Mouse (Mus musculus) megakaryocyte, embryonic 14.5 days (primary cell): ENCODE measurements at regions not wholly inside any gene's neighbourhood (a gene's known extent, or its start where the extent isn't known, plus 50 kb on each side); places are given as distances from the start of the nearest gene placed in this dataset.
"Not testable (repeated sequence)": the region's sequence is repeated elsewhere in the genome, so short reads cannot be mapped to it uniquely, and the experiment has no call there.

Experiments
- H3K27me3 ChIP-seq: replicated peaks from 2 replicates; pipeline ENCODE3; 2012; ENCODE audit warnings: inconsistent platforms
- H3K36me3 ChIP-seq: replicated peaks from 2 replicates; pipeline ENCODE3; 2012; ENCODE audit warnings: low read length, inconsistent platforms, mixed read lengths
- H3K4me1 ChIP-seq: 2 replicates; pipeline ENCODE4 v1.6.1; 2012; ENCODE audit warnings: inconsistent platforms
- H3K4me3 ChIP-seq: replicated peaks from 2 replicates; pipeline ENCODE3; 2012; ENCODE audit warnings: moderate library complexity, mild to moderate bottlenecking, inconsistent platforms
- H3K9me3 ChIP-seq: 2 replicates; pipeline ENCODE4 v1.6.1; 2012; ENCODE audit warnings: inconsistent platforms
- FLI1 ChIP-seq: IDR thresholded peaks from 2 replicates; pipeline ENCODE4 v1.6.1; 2012; ENCODE audit warnings: low read length, inconsistent platforms, mixed read lengths
- GATA1 ChIP-seq: IDR thresholded peaks from 3 replicates; pipeline ENCODE4 v1.6.1; 2012; ENCODE audit warnings: mixed read lengths, low read length, inconsistent platforms, borderline replicate concordance

DNA sequence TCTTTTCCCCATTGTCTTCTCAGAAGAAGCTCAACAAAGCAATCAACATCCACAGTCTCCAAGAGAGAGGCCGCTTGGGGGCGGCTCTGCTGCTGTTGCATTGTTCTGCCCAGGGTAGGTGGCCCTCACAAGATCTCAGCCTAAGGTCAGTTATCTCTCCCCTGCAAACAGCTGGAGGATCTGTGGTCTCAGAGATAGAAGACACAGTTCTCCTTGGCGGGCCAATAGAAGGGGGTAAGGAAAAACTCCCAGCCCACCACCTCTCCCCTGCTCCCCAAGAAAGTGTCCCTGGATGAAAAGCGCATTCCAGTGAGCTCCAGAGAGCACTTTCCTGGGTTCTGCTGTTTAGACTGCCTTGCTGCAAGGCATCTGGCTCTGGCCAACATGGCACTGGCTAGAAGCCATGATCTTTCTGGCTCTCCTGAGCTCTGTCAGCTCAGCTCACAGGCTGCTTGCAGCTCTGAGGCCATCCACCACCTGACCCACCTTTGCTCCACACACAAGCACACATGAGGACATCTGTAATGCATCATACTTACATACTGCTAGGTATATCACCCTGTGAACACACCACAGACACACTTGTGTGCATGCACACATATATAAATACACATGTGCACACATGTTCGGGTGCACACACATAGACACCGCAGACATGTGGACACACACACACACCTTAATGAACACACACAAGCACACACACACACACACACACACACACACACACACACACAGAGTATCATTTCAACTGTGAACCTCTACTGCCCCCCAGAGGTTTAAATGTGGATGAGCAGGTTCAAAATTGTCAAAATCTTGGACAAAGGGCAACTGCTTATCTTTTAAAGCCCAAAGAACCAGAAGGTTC is 307.7 kb downstream of the Diras2 start:
- TF ChIP-seq FLI1 = no peak
- TF ChIP-seq GATA1 = no peak
- Histone ChIP-seq H3K4me3 (peak overlapping the region; percentile 62), H3K9me3 (peaks cover 11% of the 10 kb centered on the region), H3K27me3 (no peaks in the 10 kb centered on the region), H3K4me1 (peaks cover 61% of the 10 kb centered on the region), H3K36me3 (peaks cover 5% of the 10 kb centered on the region)

DNA sequence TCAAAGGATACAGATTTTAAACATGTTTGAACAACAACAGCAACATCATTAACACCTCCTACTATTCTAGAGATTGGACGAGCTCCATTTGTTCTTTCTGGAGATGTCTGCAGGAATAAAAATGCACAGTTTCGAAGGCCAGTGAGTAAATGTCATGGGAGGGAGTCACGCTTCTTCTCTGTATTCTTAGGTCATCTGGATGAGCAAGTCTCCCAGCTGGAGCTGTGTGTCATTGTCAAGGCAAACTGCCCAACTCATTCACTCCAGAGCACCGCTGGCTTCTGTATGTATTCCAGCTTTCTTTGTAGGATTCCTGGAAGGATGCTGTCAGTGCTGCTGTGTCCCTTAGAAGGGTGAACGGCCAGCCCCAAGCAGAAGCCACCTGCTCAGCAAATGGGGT is 297.1 kb downstream of the Diras2 start:
- Histone ChIP-seq H3K9me3 (no peaks in the 10 kb centered on the region), H3K4me3 (no peak overlapping the region), H3K36me3 (no peaks in the 10 kb centered on the region), H3K4me1 (peaks cover 88% of the 10 kb centered on the region), H3K27me3 (no peaks in the 10 kb centered on the region)
- TF ChIP-seq FLI1 (no peak), GATA1 (no peak)

DNA sequence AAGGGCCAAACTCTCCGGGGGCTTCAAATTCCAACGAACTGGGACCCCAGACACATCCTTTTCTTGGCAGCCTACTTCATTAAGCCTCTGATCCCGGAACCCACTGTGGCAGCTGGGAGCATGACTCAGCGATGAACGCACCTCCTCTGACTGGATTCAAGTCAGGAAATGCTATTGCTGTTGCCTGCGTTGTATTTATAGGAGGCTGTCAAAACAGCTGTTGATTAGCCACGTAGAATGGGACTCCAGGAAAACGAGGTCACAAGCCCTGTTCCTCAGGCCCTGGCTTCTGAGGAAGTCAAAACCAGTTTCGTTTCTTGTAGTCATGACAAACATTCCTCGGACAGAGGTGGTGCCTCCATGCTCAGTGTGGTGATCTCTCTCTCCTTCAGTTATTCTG is 295.0 kb downstream of the Diras2 start:
- Histone ChIP-seq H3K9me3 (no peaks in the 10 kb centered on the region), H3K4me1 (peaks cover 77% of the 10 kb centered on the region), H3K27me3 (no peaks in the 10 kb centered on the region), H3K36me3 (peaks cover 1% of the 10 kb centered on the region), H3K4me3 (peak overlapping the region; percentile 88)
- TF ChIP-seq FLI1 (no peak), GATA1 (no peak)

DNA sequence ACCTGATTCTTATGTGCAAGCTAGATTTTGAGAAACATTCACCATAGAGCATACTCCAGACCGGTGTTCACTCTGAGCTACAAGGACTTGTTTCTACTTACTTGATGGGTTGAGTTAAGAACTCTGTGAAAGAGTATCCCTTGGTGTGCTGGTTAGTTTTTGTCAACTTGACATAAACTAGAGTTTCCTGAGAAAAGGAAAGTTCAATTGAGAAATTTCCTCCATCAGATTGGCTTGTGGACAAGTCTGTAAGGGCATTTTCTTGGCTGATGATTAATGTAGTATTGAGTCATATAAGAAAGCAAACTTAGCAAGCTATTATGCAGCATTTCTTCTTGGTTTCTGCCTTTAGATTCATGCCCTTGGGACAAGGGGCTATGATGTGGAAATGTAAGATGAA is 291.5 kb downstream of the Diras2 start:
- no peak overlapping the region for H3K4me3 ChIP-seq
- peaks cover 6% of the 10 kb centered on the region; the same call in 1 of the 2 replicates for H3K9me3 ChIP-seq
- peaks cover 87% of the 10 kb centered on the region for H3K4me1 ChIP-seq
- no peak for TF ChIP-seq FLI1
- no peak for TF ChIP-seq GATA1
- H3K36me3 ChIP-seq = peaks cover 5% of the 10 kb centered on the region
- no peaks in the 10 kb centered on the region for H3K27me3 ChIP-seq

DNA sequence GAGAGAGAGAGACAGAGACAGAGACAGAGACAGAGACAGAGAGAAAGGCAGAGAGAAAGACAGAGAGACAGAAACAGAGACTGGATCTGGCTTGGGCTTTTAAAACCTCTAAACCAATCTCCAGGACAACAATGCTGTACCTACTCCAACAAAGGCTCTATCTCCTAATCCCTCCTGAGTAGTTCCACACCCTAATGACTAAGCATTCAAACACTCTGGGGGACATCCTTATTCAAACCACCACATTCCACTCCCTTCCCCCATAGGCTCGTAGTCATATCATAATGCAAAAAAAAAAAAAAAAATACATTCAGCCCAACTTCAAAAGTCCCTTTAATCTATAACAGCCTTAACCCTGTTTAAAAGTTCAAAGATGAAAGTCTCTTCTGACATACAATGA is 289.3 kb downstream of the Diras2 start:
- Histone ChIP-seq H3K36me3 (peaks cover 5% of the 10 kb centered on the region), H3K4me1 (peaks cover 74% of the 10 kb centered on the region), H3K9me3 (peaks cover 6% of the 10 kb centered on the region; the same call in 1 of the 2 replicates), H3K4me3 (no peak overlapping the region), H3K27me3 (no peaks in the 10 kb centered on the region)
- TF ChIP-seq GATA1 (no peak), FLI1 (no peak)

DNA sequence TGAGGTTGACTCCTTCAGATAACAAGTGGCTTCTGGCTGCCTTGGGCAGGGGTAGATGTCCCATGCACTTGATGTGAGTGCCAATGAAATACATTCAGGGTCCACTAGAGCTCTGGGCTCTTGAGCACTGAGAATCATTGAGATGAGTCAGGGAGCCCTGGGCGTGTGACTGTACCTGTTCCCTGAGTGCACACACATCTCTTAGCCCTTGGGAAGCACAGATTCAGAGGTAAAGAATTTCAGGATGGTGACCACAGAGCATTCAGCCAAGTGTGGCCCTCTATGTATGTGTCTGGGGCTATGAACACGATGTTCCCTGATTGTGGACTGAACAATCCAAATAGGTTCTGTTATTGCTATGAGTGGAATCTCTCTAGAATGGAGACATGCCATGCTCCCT is 281.6 kb downstream of the Diras2 start:
- Histone ChIP-seq H3K4me1 (peaks cover 66% of the 10 kb centered on the region), H3K36me3 (no peaks in the 10 kb centered on the region), H3K4me3 (no peak overlapping the region), H3K9me3 (no peaks in the 10 kb centered on the region), H3K27me3 (no peaks in the 10 kb centered on the region)
- TF ChIP-seq GATA1 (no peak), FLI1 (no peak)

DNA sequence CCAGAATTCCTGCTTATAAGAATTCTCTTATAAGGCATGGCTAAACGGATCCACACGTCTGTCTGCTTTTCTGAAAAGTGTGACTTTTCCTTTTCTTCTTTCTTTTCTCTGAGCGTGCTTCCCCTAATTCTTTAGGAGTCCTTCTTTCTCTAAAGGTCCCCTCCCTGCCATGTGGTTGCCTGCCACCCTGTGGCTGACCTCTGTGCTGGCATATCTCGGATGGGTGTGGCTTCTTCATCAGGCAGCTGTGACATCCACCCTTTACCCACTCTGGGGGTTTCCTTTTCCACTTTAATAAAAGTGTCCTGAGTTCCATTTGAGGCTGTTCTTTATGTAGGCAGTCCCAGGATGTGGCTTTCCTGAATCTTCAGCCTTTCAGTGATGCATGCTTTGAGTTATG is 280.7 kb downstream of the Diras2 start:
- Histone ChIP-seq H3K9me3 (no peaks in the 10 kb centered on the region), H3K27me3 (no peaks in the 10 kb centered on the region), H3K36me3 (no peaks in the 10 kb centered on the region), H3K4me1 (peaks cover 73% of the 10 kb centered on the region), H3K4me3 (no peak overlapping the region)
- no peak for TF ChIP-seq FLI1
- TF ChIP-seq GATA1 = no peak

DNA sequence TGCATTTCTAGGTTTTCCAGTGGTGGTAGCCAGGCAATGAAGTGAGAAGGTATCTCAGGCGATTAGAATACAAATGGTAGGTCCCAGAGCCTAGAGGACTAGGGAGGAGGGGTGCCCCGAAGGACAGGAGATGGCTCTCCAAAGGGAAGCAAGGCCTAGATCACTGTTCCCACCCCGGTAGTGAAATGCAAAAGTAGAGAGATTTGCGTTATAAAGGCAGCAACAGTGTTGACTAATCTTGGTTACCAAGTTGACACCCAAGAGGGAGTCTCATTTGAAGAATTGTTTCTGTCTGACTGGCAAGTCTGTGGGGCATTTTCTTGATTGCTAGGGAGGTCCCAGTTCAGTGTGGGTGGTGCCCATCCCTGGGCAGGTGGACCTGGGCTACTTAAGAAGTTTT is 278.8 kb downstream of the Diras2 start:
- Histone ChIP-seq H3K9me3 (no peaks in the 10 kb centered on the region), H3K4me3 (no peak overlapping the region), H3K36me3 (no peaks in the 10 kb centered on the region), H3K27me3 (no peaks in the 10 kb centered on the region), H3K4me1 (peaks cover 76% of the 10 kb centered on the region)
- no peak for TF ChIP-seq FLI1
- no peak for TF ChIP-seq GATA1

DNA sequence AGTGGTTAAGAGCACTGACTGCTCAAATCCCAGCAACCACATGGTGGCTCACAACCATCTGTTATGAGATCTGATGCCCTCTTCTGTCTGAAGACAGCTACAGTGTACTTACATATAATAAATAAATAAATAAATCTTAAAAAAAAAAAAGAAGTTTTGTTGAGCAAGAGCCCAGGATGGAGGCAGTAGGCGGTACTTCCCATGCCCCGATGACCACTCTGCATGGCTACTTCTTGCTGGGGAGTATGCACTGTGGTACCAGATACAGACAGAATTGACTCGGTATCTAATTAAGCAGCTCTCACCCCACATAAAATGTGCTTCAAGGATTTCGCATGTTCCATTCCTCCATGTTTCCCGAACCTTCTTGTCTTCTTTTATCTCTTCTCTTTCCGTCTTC is 278.4 kb downstream of the Diras2 start:
- H3K4me1 ChIP-seq = peaks cover 79% of the 10 kb centered on the region
- not testable (repeated sequence) for H3K4me3 ChIP-seq, H3K36me3 ChIP-seq, H3K27me3 ChIP-seq, H3K9me3 ChIP-seq

DNA sequence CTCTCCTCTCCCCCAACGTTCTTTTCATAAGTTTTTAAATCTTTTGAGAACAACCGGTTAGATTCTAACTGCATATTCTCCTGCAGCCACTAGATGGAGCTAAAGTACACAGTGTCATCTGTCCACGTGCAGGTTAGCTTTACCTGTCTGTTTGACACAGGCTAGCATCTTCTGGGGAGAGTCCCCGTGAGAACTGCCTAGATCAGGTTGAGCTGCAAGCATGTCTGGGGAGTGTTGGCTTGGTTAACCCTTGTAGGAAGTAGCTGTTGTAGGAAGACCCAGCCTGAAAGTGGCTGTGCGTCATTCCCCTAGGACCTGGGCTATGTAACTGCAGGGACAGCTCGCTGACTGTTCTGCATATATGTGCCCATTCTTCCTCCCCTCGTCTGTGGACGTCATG is 277.9 kb downstream of the Diras2 start:
- Histone ChIP-seq H3K4me1 (peaks cover 82% of the 10 kb centered on the region), H3K36me3 (no peaks in the 10 kb centered on the region), H3K27me3 (no peaks in the 10 kb centered on the region), H3K4me3 (peak overlapping the region; percentile 72), H3K9me3 (no peaks in the 10 kb centered on the region)
- TF ChIP-seq GATA1 = no peak
- TF ChIP-seq FLI1 = no peak

DNA sequence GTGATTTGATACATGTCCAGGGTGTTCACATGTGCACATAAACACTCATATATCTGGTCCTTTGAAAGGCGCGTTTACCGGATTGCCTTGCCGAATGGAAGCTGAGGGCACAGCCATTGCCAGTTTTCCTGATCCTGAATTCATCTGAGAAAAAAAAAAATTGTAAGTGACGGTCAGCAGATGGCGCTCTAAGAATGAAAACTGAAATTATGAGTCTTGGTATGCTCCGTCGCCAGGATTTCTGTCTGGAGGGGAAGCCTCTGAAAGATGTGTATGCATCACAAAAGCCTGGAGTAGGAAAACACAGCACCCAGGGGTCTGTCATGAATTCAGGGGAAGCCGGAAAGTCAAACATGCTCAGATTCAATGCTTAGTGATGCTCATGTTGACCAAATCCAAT is 276.9 kb downstream of the Diras2 start:
- no peak for TF ChIP-seq GATA1
- TF ChIP-seq FLI1 = no peak
- Histone ChIP-seq H3K27me3 (no peaks in the 10 kb centered on the region), H3K36me3 (peaks cover 2% of the 10 kb centered on the region), H3K4me1 (peaks cover 80% of the 10 kb centered on the region), H3K4me3 (peak overlapping the region; percentile 4), H3K9me3 (peaks cover 10% of the 10 kb centered on the region)
